Mouse (Mus musculus) intestine, postnatal 0 days (tissue): ENCODE data around the gene Bcat1. TPM values are rescaled to one million over a fixed set of nuclear protein-coding genes. Genes with fewer than 3 reads are reported as not detected.
A peak's percentile ranks its signal among the peaks of the same experiment; 100 is the strongest.

Experiments
- ATAC-seq: fragments of 200-750 bp; cut with Nextera tagmentation; 2 replicates; pipeline ENCODE4 v1.8.0; 2017; ENCODE audit warnings: mild to moderate bottlenecking, moderate TSS enrichment, moderate library complexity
- H3K27ac ChIP-seq: fragments of 300-500 bp; sonication (generic); 2 replicates; pipeline ENCODE4 v1.5.1; 2014; ENCODE audit warnings: mild to moderate bottlenecking, low read depth, low read length, moderate library complexity
- H3K27me3 ChIP-seq: fragments of 300-500 bp; sonication (generic); replicated peaks from 2 replicates; pipeline ENCODE4 v1.6.1; 2014; ENCODE audit warnings: low read length, mixed read lengths; ENCODE audit not compliant: control insufficient read depth, insufficient read depth
- H3K36me3 ChIP-seq: fragments of 300-500 bp; sonication (generic); 2 replicates; pipeline ENCODE4 v1.6.1; 2014; ENCODE audit warnings: mild to moderate bottlenecking, moderate library complexity; ENCODE audit not compliant: control insufficient read depth, insufficient read depth
- H3K4me1 ChIP-seq: fragments of 300-500 bp; sonication (generic); replicated peaks from 2 replicates; pipeline ENCODE4 v1.6.1; 2014; ENCODE audit warnings: antibody characterized with exemption, low read length, mixed read lengths; ENCODE audit not compliant: control insufficient read depth, insufficient read depth
- H3K4me2 ChIP-seq: fragments of 300-500 bp; sonication (generic); replicated peaks from 2 replicates; pipeline ENCODE4 v1.6.1; 2014; ENCODE audit warnings: low read depth, mild to moderate bottlenecking, moderate library complexity
- H3K4me3 ChIP-seq: fragments of 300-500 bp; sonication (generic); 2 replicates; pipeline ENCODE4 v1.5.1; 2014; ENCODE audit warnings: low read depth, low read length
- H3K9ac ChIP-seq: fragments of 300-500 bp; sonication (generic); 2 replicates; pipeline ENCODE4 v1.6.1; 2014; ENCODE audit warnings: mild to moderate bottlenecking, low read depth, low read length
- H3K9me3 ChIP-seq: fragments of 300-500 bp; sonication (generic); 2 replicates; pipeline ENCODE4 v1.6.1; 2016; ENCODE audit warnings: mixed run types; ENCODE audit not compliant: control insufficient read depth
- CTCF ChIP-seq: sonication (generic); IDR thresholded peaks from 2 replicates; pipeline ENCODE4 v1.5.1; 2016; ENCODE audit warnings: low read depth, mild to moderate bottlenecking, control low read depth, antibody characterized with exemption, moderate library complexity
- WGBS: fragments of 180-500 bp; shearing (Covaris S2); extraction: QIAGEN DNeasy Blood & Tissue Kit; methylation state at CpG from one replicate; pipeline ENCODE4 v1.1.7; 2014; 5-methylcytosine and 5-hydroxymethylcytosine counted together
- polyA plus RNA-seq: library from polyadenylated mRNA; unstranded; fragments of >200 nt; fragmentation: Nextera tagmentation; extraction: Ambion mirVana; gene quantifications from 2 replicates; pipeline ENCODE4 v1.2.1, GENCODE M21; 2015

Gene Bcat1
- polyA plus RNA-seq, 1 experiment from 2014 or later = 1.0 TPM

GRCm38 (mm10) chr6:144967536-144967935 is 108.4 kb downstream of the Bcat1 start:
- WGBS = 25% methylated on average over 6 of the region's 6 CpGs
- Histone ChIP-seq H3K4me1 (no peaks in the 10 kb centered on the region), H3K4me2 (no peak overlapping the region), H3K9me3 (no peaks in the 10 kb centered on the region), H3K36me3 (no peaks in the 10 kb centered on the region), H3K27me3 (no peaks in the 10 kb centered on the region), H3K4me3 (no peak overlapping the region), H3K9ac (no peak overlapping the region), H3K27ac (no peak overlapping the region)
- no peak for ATAC-seq
- TF ChIP-seq CTCF = no peak

GRCm38 (mm10) chr6:144964205-144964604 is 111.8 kb downstream of the Bcat1 start:
- Histone ChIP-seq H3K27ac (no peak overlapping the region), H3K4me1 (no peaks in the 10 kb centered on the region), H3K4me3 (no peak overlapping the region), H3K27me3 (no peaks in the 10 kb centered on the region), H3K36me3 (no peaks in the 10 kb centered on the region), H3K9me3 (no peaks in the 10 kb centered on the region), H3K9ac (no peak overlapping the region), H3K4me2 (no peak overlapping the region)
- TF ChIP-seq CTCF = peak; percentile 61
- no peak for ATAC-seq
- 77% methylated on average over 4 of the region's 4 CpGs for WGBS

- WGBS = 82% methylated on average over 8 of the region's 8 CpGs
- Histone ChIP-seq H3K36me3 (no peaks in the 10 kb centered on the region), H3K9ac (no peak overlapping the region), H3K4me3 (no peak overlapping the region), H3K27me3 (no peaks in the 10 kb centered on the region), H3K4me2 (no peak overlapping the region), H3K9me3 (no peaks in the 10 kb centered on the region), H3K27ac (no peak overlapping the region), H3K4me1 (no peaks in the 10 kb centered on the region)
- peak; percentile 42; the same call in 1 of the 2 replicates for TF ChIP-seq CTCF
- ATAC-seq = no peak
These were observed 112.8 kb downstream of the Bcat1 start for GRCm38 (mm10) chr6:144963156-144963555.

GRCm38 (mm10) chr6:144962013-144962354 is 114.0 kb downstream of the Bcat1 start:
- no peaks in the 10 kb centered on the region for H3K9me3 ChIP-seq
- no peaks in the 10 kb centered on the region for H3K36me3 ChIP-seq
- no peak overlapping the region for H3K4me3 ChIP-seq
- 55% methylated on average over 4 of the region's 4 CpGs for WGBS
- TF ChIP-seq CTCF = no peak; the same call in 1 of the 2 replicates
- ATAC-seq = no peak
- no peaks in the 10 kb centered on the region for H3K27me3 ChIP-seq
- no peak overlapping the region for H3K27ac ChIP-seq
- no peak overlapping the region for H3K9ac ChIP-seq
- no peaks in the 10 kb centered on the region for H3K4me1 ChIP-seq
- H3K4me2 ChIP-seq = no peak overlapping the region

GRCm38 (mm10) chr6:144961253-144962012 is 114.6 kb downstream of the Bcat1 start:
- Histone ChIP-seq H3K9ac (no peak overlapping the region), H3K4me1 (no peaks in the 10 kb centered on the region), H3K4me3 (no peak overlapping the region), H3K27me3 (no peaks in the 10 kb centered on the region), H3K36me3 (no peaks in the 10 kb centered on the region), H3K9me3 (no peaks in the 10 kb centered on the region), H3K27ac (no peak overlapping the region), H3K4me2 (peak overlapping the region; percentile 38)
- WGBS = 58% methylated on average over 25 of the region's 25 CpGs
- no peak for ATAC-seq
- TF ChIP-seq CTCF = peak; percentile 69

GRCm38 (mm10) chr6:144955887-144956547 is 120.0 kb downstream of the Bcat1 start:
- no peak for ATAC-seq
- H3K36me3 ChIP-seq = no peaks in the 10 kb centered on the region
- no peak overlapping the region for H3K9ac ChIP-seq
- no peak for TF ChIP-seq CTCF
- 60% methylated on average over 14 of the region's 14 CpGs for WGBS
- H3K4me2 ChIP-seq = no peak overlapping the region
- no peaks in the 10 kb centered on the region for H3K4me1 ChIP-seq
- H3K9me3 ChIP-seq = no peaks in the 10 kb centered on the region
- no peak overlapping the region for H3K4me3 ChIP-seq
- no peak overlapping the region for H3K27ac ChIP-seq
- H3K27me3 ChIP-seq = no peaks in the 10 kb centered on the region
